Mouse (Mus musculus) urinary bladder, postnatal 4 days (tissue): ENCODE measurements around the gene Cidec.
A peak's percentile ranks its signal among the peaks of the same experiment; 100 is the strongest.

Experiments
- DNase-seq, 2 experiments: peaks; one replicate each; pipeline ENCODE4 v3.0.0; 2021 to 2022; ENCODE audit warnings: low spot score in 2 of 2

Gene Cidec

GRCm38 (mm10) chr6:113406683-113407082 lies 28.9 kb downstream of the Cidec start:
- no peak for DNase-seq

DNA sequence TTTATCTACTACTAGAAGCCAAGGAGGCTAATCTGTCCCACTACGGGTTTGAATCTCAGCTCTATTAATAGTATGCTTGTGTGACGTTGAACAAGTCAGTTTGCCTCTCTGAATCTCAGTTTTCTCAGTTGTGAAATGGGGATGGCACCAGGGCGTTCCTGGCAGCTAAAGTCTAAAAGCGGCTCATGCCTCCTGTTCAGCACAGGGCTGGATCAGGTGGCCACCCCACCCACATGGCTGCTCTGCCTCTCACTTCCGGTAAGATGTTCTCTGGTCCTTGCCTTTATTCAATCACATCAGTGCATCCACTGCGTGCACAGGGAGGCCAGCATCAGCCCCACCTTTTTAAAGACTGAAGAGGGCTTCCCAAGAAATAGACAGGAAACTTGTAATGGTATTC lies 30.1 kb downstream of the Cidec start:
- DNase-seq: no peak

- DNase-seq: no peak
Observed at GRCm38 (mm10) chr6:113404649-113405448, 30.7 kb downstream of the Cidec start.

- DNase-seq: no peak
Observed at GRCm38 (mm10) chr6:113402094-113402493, 33.5 kb downstream of the Cidec start.

DNA sequence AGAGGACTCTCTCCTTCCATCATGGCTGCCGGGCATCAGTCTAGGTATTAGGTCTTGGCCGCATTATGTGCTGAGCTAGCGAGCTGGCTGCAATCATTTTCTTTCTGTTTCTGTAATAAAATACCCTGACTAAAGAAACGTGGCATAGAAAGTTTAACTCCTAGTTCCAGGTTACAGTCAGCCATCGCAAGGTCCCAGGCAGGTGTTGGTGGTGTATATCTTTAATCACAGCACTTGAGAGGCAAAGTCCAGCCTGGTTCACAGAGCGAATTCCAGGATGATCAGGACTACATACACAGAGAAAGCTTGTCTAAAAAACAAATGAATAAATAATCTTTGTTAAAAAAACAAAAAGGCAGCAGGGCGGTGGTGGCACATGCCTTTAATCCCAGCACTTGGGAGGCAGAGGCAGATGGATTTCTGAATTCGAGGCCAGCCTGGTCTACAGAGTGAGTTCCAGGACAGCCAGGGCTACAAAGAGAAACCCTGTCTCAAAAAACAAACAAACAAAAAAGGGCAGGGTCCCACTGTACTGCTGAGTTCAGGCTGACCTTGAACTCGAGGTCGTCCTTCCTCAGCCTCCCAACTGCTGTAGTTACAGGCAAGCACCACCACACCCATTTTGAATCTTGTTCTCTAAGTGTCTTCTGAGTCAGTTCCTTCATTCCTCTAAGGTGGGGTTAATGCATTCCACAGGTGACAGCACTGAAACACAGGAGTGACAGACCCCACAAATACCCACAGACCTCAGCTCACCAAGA lies 39.1 kb downstream of the Cidec start:
- no peak for DNase-seq

DNA sequence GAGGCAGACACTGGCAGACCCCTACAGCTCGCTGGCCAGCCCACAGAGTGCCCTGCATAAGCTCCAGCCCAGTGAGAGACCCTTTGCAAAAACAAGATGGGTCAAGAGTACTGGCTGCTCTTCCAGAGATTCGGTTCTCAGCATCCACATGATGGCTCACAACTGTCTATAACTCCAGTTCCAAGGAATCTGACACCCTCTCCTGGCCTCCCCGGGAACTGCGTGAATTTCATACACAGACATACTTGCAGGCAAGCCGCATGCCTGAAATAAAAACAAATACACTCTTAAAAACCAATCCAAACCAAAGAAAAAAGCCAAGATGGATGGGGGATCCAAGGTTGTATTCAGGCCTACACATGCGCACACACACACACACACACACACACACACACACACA lies 40.1 kb downstream of the Cidec start:
- DNase-seq: no peak

GRCm38 (mm10) chr6:113394811-113395210 lies 40.7 kb downstream of the Cidec start:
- DNase-seq: no peak

GRCm38 (mm10) chr6:113393951-113394350 lies 41.6 kb downstream of the Cidec start:
- no peak for DNase-seq

DNA sequence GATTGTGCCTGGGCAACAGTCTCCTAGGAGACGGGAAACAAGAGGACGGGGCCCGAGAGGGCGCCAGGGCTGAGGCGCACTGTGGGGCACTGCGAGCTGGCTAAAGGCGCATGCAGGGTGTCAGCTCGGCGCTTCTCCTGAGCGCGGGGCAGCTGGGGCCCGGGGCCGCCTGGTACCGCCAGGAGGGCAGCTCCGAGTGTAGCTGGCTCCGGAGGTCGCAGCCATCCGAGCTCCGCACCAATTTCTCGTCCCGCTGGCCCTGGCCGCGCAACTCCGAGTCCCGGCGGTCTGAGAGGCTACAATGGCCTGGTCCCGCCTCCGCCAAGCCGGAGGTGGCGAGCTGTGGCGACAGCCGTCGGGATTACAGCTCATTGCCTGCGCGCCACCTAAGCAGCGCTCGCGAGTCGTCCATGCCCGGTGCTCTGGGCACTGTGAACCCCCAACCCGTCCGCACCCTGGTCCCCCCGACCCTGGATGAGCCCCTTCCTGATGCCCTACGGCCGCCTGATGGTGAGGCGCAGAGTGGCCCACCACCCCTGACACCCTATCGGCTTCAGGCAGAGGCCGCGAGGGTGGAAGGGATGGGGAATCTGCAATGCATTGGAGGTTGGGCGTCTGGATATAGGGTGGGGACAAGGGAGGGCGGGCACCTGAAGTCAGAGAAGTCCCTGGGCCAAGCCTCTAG lies 43.0 kb downstream of the Cidec start:
- peak in 1 of 2 experiments; percentile 42 for DNase-seq

DNA sequence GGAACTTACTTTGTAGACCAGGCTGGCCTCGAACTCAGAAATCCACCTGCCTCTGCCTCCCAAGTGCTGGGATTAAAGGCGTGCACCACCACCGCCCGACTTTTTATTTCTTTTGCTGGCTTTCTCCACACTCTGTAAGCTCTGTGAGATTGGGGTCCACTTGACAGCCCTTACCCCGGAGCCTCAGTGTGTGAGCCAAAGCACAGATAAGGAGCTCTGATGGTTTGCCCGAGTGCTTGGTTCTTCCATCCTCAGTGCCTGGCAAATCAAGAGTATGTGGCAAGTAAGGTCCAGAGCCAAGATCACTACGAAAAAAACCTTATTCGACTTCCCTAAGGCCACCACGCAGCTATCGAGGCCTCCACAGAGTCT lies 43.6 kb downstream of the Cidec start:
- DNase-seq: no peak

DNA sequence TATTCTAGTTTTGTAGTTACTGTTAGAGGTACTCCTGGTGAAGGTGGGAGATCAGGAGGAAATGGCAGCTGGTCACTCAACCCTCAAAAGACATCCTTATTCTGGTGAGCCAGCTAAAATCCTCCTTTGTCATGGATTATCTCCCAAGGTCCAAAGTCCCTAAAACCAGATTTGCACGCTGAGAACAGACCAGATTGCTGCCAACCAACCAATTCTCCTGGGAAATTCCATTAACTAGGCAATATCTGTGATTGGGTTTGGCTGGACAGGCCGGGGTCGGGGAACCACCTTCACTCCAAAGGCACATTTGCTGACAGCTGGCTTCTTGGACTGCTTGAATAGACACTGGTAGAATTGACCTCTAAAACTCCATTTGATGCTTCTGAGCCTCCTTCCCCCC lies 44.8 kb downstream of the Cidec start:
- no peak for DNase-seq

- no peak for DNase-seq
Observed at GRCm38 (mm10) chr6:113388960-113389359, 46.6 kb downstream of the Cidec start, which contains the start of gene Ttll3. Gene Ttll3 (plus strand): TSS chr6:113389260.

DNA sequence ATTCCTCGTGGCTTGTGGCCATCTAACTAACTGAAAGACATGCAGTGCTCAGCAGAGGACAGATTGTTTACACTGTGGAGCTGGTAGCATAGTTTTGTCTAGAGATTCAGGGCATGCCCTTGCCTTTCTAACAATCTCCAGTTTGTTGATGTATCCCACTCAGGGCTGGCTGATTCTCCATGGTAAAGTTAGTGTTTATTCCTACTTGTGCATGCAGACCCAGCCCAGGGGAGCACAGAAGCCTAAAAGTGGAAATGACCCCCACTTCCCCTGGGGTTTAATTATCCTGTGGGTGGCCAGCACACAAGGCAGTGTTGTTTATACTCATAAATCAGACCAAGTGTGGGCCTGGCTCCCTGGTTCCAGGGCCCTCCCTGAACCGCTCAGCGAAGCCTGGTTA lies 49.5 kb downstream of the Cidec start:
- DNase-seq: no peak

- DNase-seq: no peak
Observed at GRCm38 (mm10) chr6:113385160-113385714, 50.3 kb downstream of the Cidec start.

DNA sequence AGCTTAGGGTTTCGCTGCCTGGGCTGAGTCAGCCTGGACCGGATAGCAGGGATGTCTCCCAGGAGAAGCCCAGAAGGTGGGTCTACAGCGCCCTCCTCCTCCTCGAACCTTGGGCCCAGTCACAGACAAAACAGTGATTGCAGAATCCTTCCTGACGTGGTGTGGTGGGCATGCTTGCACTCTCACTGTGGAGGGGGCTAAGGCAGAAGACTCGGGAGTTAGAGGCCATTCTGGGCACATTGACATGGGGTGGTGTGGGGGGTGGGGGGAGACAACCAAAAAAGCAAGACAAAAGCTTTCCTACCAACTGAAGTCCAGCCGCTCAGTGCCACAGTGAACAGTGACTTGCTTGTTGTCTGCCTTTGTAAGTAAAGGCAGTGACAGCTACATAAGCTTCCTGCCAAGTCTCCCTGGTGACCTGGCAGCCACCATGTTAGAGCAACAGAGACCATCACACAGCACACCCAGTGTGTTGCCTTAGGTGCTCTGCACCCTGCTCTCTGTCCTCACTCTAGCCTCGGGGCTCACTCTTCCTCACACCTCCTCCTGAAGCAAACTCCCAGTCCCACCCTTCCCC lies 51.1 kb downstream of the Cidec start:
- DNase-seq: no peak

DNA sequence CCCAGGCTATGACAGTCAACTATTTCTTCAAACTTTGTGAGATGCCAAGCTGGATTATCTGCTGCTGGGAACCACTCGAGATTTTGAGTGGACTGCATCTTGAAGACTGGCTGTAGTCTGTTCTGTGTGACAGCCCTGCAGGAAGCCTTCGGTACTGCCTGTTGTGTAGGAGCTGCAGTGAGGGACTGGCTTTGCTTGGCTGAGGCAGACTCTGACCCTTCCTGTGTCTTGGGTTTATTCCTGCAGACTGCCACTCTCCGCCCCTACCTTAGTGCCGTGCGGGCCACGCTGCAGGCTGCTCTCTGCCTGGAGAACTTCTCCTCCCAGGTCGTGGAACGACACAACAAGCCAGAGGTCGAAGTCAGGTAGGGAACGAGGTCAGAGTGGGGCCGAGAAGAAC lies 55.1 kb downstream of the Cidec start:
- no peak for DNase-seq

- no peak for DNase-seq
Observed at GRCm38 (mm10) chr6:113379246-113379645, 56.3 kb downstream of the Cidec start.

- DNase-seq: peak; percentile 87 to 92
Observed at GRCm38 (mm10) chr6:113377496-113378385, 57.8 kb downstream of the Cidec start, which contains the start of the genes Tada3 and Arpc4. Gene Tada3 (minus strand): TSS chr6:113377883. Gene Arpc4 (plus strand): TSS chr6:113378115.

- DNase-seq: no peak
Observed at GRCm38 (mm10) chr6:113377172-113377495, 58.4 kb downstream of the Cidec start.
